Mouse (Mus musculus) midbrain, embryonic 13.5 days (tissue): ENCODE results near the gene Metap1. TPM values are rescaled to one million over a fixed set of nuclear protein-coding genes. Genes with fewer than 3 reads are reported as not detected.

Source experiments
- ATAC-seq: fragments of 200-750 bp; cut with Nextera tagmentation; 2 replicates; pipeline ENCODE4 v1.8.0; 2017; ENCODE audit warnings: mild to moderate bottlenecking, moderate TSS enrichment, moderate library complexity
- H3K27ac ChIP-seq: fragments of 300-500 bp; sonication (generic); 2 replicates; pipeline ENCODE4 v1.5.1; 2015; ENCODE audit warnings: inconsistent platforms, mild to moderate bottlenecking, moderate library complexity
- H3K27me3 ChIP-seq: fragments of 300-500 bp; sonication (generic); 2 replicates; pipeline ENCODE4 v1.6.1; 2015; ENCODE audit warnings: mild to moderate bottlenecking, inconsistent platforms
- H3K36me3 ChIP-seq: fragments of 300-500 bp; sonication (generic); 2 replicates; pipeline ENCODE4 v1.6.1; 2015; ENCODE audit warnings: mild to moderate bottlenecking, inconsistent platforms
- H3K4me1 ChIP-seq: fragments of 300-500 bp; sonication (generic); replicated peaks from 2 replicates; pipeline ENCODE4 v1.6.1; 2015; ENCODE audit warnings: inconsistent platforms
- H3K4me2 ChIP-seq: fragments of 300-500 bp; sonication (generic); replicated peaks from 2 replicates; pipeline ENCODE4 v1.6.1; 2015; ENCODE audit warnings: moderate library complexity, mild to moderate bottlenecking, inconsistent platforms
- H3K4me3 ChIP-seq: fragments of 300-500 bp; sonication (generic); replicated peaks from 2 replicates; pipeline ENCODE4 v1.5.1; 2015; ENCODE audit warnings: mild to moderate bottlenecking, inconsistent platforms
- H3K9ac ChIP-seq: fragments of 300-500 bp; sonication (generic); replicated peaks from 2 replicates; pipeline ENCODE4 v1.6.1; 2015; ENCODE audit warnings: mild to moderate bottlenecking, inconsistent platforms
- H3K9me3 ChIP-seq: fragments of 300-500 bp; sonication (generic); 2 replicates; pipeline ENCODE4 v1.6.1; 2016; ENCODE audit warnings: mild to moderate bottlenecking, inconsistent platforms
- WGBS: fragments of 180-500 bp; shearing (Covaris S2); methylation state at CpG from one replicate; pipeline ENCODE4 v1.1.7; 2015; 5-methylcytosine and 5-hydroxymethylcytosine counted together
- polyA plus RNA-seq: library from polyadenylated mRNA; unstranded; fragments of >200 nt; fragmentation: Nextera tagmentation; extraction: Ambion mirVana; gene quantifications from 2 replicates; pipeline ENCODE4 v1.2.1, GENCODE M21; 2015

Gene Metap1
- polyA plus RNA-seq, 1 experiment from 2014 or later = 43.4 TPM

GRCm38 (mm10) chr3:138438716-138439115 is 50.6 kb downstream of the Metap1 start:
- Histone ChIP-seq H3K4me2 (no peak overlapping the region), H3K27me3 (no peaks in the 10 kb centered on the region), H3K9ac (no peak overlapping the region), H3K4me3 (no peak overlapping the region), H3K4me1 (peaks cover 4% of the 10 kb centered on the region), H3K36me3 (no peaks in the 10 kb centered on the region), H3K9me3 (no peaks in the 10 kb centered on the region), H3K27ac (no peak overlapping the region)
- WGBS = 76% methylated on average over 3 of the region's 3 CpGs
- no peak for ATAC-seq

- no peaks in the 10 kb centered on the region for H3K36me3 ChIP-seq
- no peaks in the 10 kb centered on the region for H3K4me1 ChIP-seq
- no peak overlapping the region for H3K4me2 ChIP-seq
- no peak overlapping the region for H3K27ac ChIP-seq
- no peaks in the 10 kb centered on the region for H3K9me3 ChIP-seq
- no peak overlapping the region for H3K9ac ChIP-seq
- no peak overlapping the region for H3K4me3 ChIP-seq
- WGBS = 70% methylated on average over 2 of the region's 2 CpGs
- peak; percentile 69 for ATAC-seq
- H3K27me3 ChIP-seq = no peaks in the 10 kb centered on the region
Observed at GRCm38 (mm10) chr3:138431835-138432234, 57.5 kb downstream of the Metap1 start.

- WGBS = 91% methylated on average over 6 of the region's 6 CpGs
Observed at GRCm38 (mm10) chr3:138430360-138430976, 58.8 kb downstream of the Metap1 start.

GRCm38 (mm10) chr3:138424247-138424646 is 65.1 kb downstream of the Metap1 start:
- no peak overlapping the region for H3K9ac ChIP-seq
- H3K27ac ChIP-seq = no peak overlapping the region
- no peak overlapping the region for H3K4me2 ChIP-seq
- no peak for ATAC-seq
- H3K4me3 ChIP-seq = no peak overlapping the region
- no peaks in the 10 kb centered on the region for H3K27me3 ChIP-seq
- H3K4me1 ChIP-seq = no peaks in the 10 kb centered on the region
- 72% methylated on average over 4 of the region's 4 CpGs for WGBS
- H3K36me3 ChIP-seq = no peaks in the 10 kb centered on the region
- H3K9me3 ChIP-seq = no peaks in the 10 kb centered on the region

More at GRCm38 (mm10) chr3:138430360-138430976, 58.8 kb downstream of the Metap1 start:
- Histone ChIP-seq H3K4me1 (no peaks in the 10 kb centered on the region), H3K9ac (no peak overlapping the region), H3K9me3 (no peaks in the 10 kb centered on the region), H3K36me3 (no peaks in the 10 kb centered on the region), H3K27me3 (no peaks in the 10 kb centered on the region), H3K4me3 (no peak overlapping the region), H3K27ac (no peak overlapping the region), H3K4me2 (no peak overlapping the region)
- ATAC-seq = no peak

- H3K4me2 ChIP-seq = no peak overlapping the region
Observed at GRCm38 (mm10) chr3:138423664-138424063, 65.7 kb downstream of the Metap1 start.

GRCm38 (mm10) chr3:138420385-138420784 is 68.9 kb downstream of the Metap1 start:
- 95% methylated on average over 3 of the region's 3 CpGs for WGBS
- Histone ChIP-seq H3K36me3 (no peaks in the 10 kb centered on the region), H3K4me2 (no peak overlapping the region), H3K9ac (no peak overlapping the region), H3K9me3 (no peaks in the 10 kb centered on the region), H3K4me3 (no peak overlapping the region), H3K4me1 (no peaks in the 10 kb centered on the region), H3K27me3 (no peaks in the 10 kb centered on the region), H3K27ac (no peak overlapping the region)
- ATAC-seq = no peak

More at GRCm38 (mm10) chr3:138423664-138424063, 65.7 kb downstream of the Metap1 start:
- Histone ChIP-seq H3K27me3 (no peaks in the 10 kb centered on the region), H3K9me3 (no peaks in the 10 kb centered on the region), H3K4me3 (no peak overlapping the region), H3K9ac (no peak overlapping the region), H3K36me3 (no peaks in the 10 kb centered on the region), H3K4me1 (no peaks in the 10 kb centered on the region), H3K27ac (no peak overlapping the region)
- no peak for ATAC-seq
- 77% methylated on average over 2 of the region's 2 CpGs for WGBS

GRCm38 (mm10) chr3:138419369-138419768 is 69.9 kb downstream of the Metap1 start:
- H3K4me2 ChIP-seq = no peak overlapping the region
- H3K4me1 ChIP-seq = no peaks in the 10 kb centered on the region
- no peak overlapping the region for H3K27ac ChIP-seq
- no peaks in the 10 kb centered on the region for H3K27me3 ChIP-seq
- WGBS = 81% methylated on average over 6 of the region's 6 CpGs
- ATAC-seq = no peak
- H3K36me3 ChIP-seq = no peaks in the 10 kb centered on the region
- H3K9me3 ChIP-seq = no peaks in the 10 kb centered on the region
- H3K4me3 ChIP-seq = no peak overlapping the region
- no peak overlapping the region for H3K9ac ChIP-seq

GRCm38 (mm10) chr3:138415121-138415690 is 74.1 kb downstream of the Metap1 start, which contains the start of gene Adh4:
Gene Adh4, plus strand, starts transcription at chr3:138415466.
- H3K36me3 ChIP-seq = no peaks in the 10 kb centered on the region
- H3K4me2 ChIP-seq = no peak within 1 kb of the TSS
- no peaks in the 10 kb centered on the region for H3K27me3 ChIP-seq
- H3K9me3 ChIP-seq = no peaks in the 10 kb centered on the region
- no peak within 1 kb of the TSS for H3K4me3 ChIP-seq
- no peak within 1 kb of the TSS for H3K9ac ChIP-seq
- ATAC-seq = no peak
- no peaks in the 10 kb centered on the region for H3K4me1 ChIP-seq
- no peak within 1 kb of the TSS for H3K27ac ChIP-seq
- 81% methylated on average over 6 of the region's 6 CpGs for whole genome bisulfite sequencing

- Histone ChIP-seq H3K4me3 (no peak overlapping the region), H3K9me3 (no peaks in the 10 kb centered on the region), H3K36me3 (no peaks in the 10 kb centered on the region), H3K27me3 (no peaks in the 10 kb centered on the region), H3K9ac (no peak overlapping the region), H3K27ac (no peak overlapping the region), H3K4me2 (no peak overlapping the region), H3K4me1 (no peaks in the 10 kb centered on the region)
- no peak for ATAC-seq
- 75% methylated on average over 3 of the region's 3 CpGs for WGBS
Observed at GRCm38 (mm10) chr3:138410211-138410610, 79.1 kb downstream of the Metap1 start.

GRCm38 (mm10) chr3:138409585-138409984 is 79.7 kb downstream of the Metap1 start:
- no peak for ATAC-seq
- H3K36me3 ChIP-seq = no peaks in the 10 kb centered on the region
- H3K4me1 ChIP-seq = no peaks in the 10 kb centered on the region
- no peak overlapping the region for H3K27ac ChIP-seq
- WGBS = 84% methylated on average over 1 of the region's 1 CpGs
- H3K9me3 ChIP-seq = no peaks in the 10 kb centered on the region
- H3K9ac ChIP-seq = no peak overlapping the region
- H3K27me3 ChIP-seq = no peaks in the 10 kb centered on the region
- no peak overlapping the region for H3K4me2 ChIP-seq
- H3K4me3 ChIP-seq = no peak overlapping the region
